Mouse (Mus musculus) right cerebral cortex, postnatal 4 days (tissue): ENCODE measurements around the gene Tcf7l2.

ENCODE experiments used
- DNase-seq: peaks from one replicate; pipeline ENCODE4 v3.0.0-alpha.2; 2022

Gene Tcf7l2

DNA sequence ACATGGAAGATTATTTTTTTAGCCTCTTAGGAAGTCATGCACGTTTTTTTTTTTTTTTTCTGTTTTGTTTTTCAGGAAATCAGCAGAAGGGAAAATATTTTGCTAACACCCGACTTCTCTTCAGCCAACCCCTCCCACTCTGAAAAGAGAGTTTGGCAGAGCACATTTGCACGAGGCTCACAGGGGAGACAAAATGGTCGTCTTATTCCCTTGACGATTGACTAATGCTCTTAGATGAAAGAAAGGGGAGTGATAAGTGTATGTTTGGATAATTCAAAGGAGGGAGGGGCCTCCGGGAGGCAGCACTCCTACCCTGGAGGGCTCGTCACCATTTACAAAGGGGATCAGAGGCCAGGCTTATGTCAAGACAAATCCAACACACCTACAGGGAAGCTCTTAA is 224.4 kb downstream of the Tcf7l2 start:
- DNase-seq, result no peak

DNA sequence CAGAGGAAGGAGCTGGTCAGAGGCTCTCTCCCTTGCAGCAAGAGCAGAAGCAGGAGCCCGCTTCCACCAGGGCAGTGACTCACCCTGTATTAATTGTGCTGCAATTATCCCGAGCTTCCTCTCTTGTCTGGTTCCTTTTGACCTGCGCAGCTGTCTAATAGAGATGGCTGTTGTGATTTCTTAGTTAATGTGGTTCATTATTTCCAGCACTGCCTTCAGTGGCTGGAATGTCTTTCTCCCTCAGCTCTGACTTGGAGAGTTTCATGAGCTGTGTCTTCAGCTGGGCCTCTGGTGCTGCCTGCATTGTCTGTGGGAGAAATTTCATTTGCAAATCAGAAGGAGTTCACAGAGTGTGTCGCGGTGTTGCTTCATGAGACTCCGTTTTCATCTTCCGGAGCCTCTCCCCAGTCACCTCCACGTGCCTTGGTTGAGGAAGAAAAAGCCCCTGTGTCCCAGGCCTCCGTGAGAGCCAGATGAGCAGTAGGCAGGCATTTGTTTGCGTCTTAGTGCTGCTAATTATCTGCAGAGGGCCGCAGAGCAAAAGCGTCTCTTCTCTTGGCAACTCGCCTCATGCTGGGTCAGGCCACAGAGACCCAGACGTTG is 228.4 kb downstream of the Tcf7l2 start:
- DNase-seq, result no peak

DNA sequence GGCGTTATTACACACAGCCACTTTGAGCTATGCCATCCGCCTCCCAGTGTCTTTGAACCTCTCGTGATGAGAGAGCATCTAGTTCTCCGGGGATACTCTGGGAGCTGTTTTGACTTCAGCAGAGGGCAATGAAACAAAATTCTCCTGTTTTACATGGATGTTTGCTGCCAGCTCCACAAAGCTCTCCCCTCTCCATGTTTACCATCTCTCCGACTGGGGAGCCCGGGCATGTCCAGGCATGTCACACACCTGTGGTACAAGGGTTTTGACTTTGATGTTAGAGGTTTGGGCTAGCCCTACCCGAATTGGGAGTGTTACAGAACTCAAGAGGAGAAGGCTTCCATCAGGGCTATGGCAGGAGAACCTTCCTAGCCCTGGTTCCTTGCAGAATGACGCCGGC is 234.5 kb downstream of the Tcf7l2 start:
- DNase-seq, result no peak
